Mouse (Mus musculus) spleen, postnatal 14 days (tissue): ENCODE results near the gene B4galt3.

Experiments
- DNase-seq, 2 experiments: peaks; one replicate each; pipeline ENCODE4 v3.0.0; 2021 to 2022; ENCODE audit warnings: low spot score in 2 of 2

Gene B4galt3

GRCm38 (mm10) chr1:171263666-171264461 is 6.3 kb upstream of the B4galt3 start:
- DNase-seq: no peak

- DNase-seq: no peak
These were observed 4.0 kb upstream of the B4galt3 start for GRCm38 (mm10) chr1:171265971-171266744.

GRCm38 (mm10) chr1:171268341-171268740 is 1.8 kb upstream of the B4galt3 start:
- DNase-seq: no peak

- DNase-seq: no peak
These were observed 409 bp downstream of the B4galt3 start for GRCm38 (mm10) chr1:171270573-171270900.

GRCm38 (mm10) chr1:171271196-171271595 is 1.1 kb downstream of the B4galt3 start:
- no peak for DNase-seq

- DNase-seq: no peak
These were observed 1.5 kb downstream of the B4galt3 start for GRCm38 (mm10) chr1:171271622-171272021.

- no peak for DNase-seq
These were observed 2.0 kb downstream of the B4galt3 start for GRCm38 (mm10) chr1:171272086-171272485.

- DNase-seq: no peak
These were observed 4.0 kb downstream of the B4galt3 start for GRCm38 (mm10) chr1:171274171-171274570.

GRCm38 (mm10) chr1:171275144-171275734 is 5.1 kb downstream of the B4galt3 start:
- DNase-seq: no peak

GRCm38 (mm10) chr1:171276110-171276748 is 6.1 kb downstream of the B4galt3 start:
- no peak for DNase-seq

- DNase-seq: no peak
These were observed 7.6 kb downstream of the B4galt3 start for GRCm38 (mm10) chr1:171277736-171278135.

- no peak for DNase-seq
These were observed 8.3 kb downstream of the B4galt3 start for GRCm38 (mm10) chr1:171278436-171278835.

GRCm38 (mm10) chr1:171279012-171279705 is 9.0 kb downstream of the B4galt3 start:
- no peak for DNase-seq

GRCm38 (mm10) chr1:171279721-171280120 is 9.6 kb downstream of the B4galt3 start:
- no peak for DNase-seq

- DNase-seq: no peak
These were observed 10.3 kb downstream of the B4galt3 start for GRCm38 (mm10) chr1:171280250-171280915.

- peak; percentile 77 to 83 for DNase-seq
These were observed 10.9 kb downstream of the B4galt3 start, which contains the start of gene Ppox for GRCm38 (mm10) chr1:171280916-171281527. Ppox (minus strand) TSS chr1:171281186.

GRCm38 (mm10) chr1:171281528-171281923 is 11.4 kb downstream of the B4galt3 start:
- peak; percentile 78 to 84 for DNase-seq

GRCm38 (mm10) chr1:171282086-171282805 is 12.1 kb downstream of the B4galt3 start:
- no peak for DNase-seq

- DNase-seq: no peak
These were observed 13.3 kb downstream of the B4galt3 start for GRCm38 (mm10) chr1:171283188-171284160.
